ENCODE assay signal across 13 mouse cellular contexts in genomic region chr8:70703287-70703686, GRCm38 (mm10). TPM values are rescaled to one million over a fixed set of nuclear protein-coding genes. Genes with fewer than 3 reads are reported as not detected.
DNase-seq lines count a peak whose midpoint lies in the region; ATAC-seq and TF ChIP-seq lines count a peak whose summit lies in the region.
"Had no signal": no experiment of that assay in that cellular context is flagged by ENCODE, and none has a peak within 500 bp of the region (broad histone marks: within the 10 kb centered on the region; RNA-seq: fewer than 3 reads in every experiment).

Gene Iqcn (plus strand): TSS chr8:70703457.

- 80% methylated on average over 3 of the region's 3 CpGs for WGBS in heart, embryonic 11.5 days (ENCODE audit: insufficient replicate concordance)
- 95% methylated on average over 3 of the region's 3 CpGs for WGBS in intestine, embryonic 14.5 days
- WGBS in small intestine, adult 2 months: 92% methylated on average over 3 of the region's 3 CpGs

- H3K4me1 ChIP-seq in heart, embryonic 11.5 days (ENCODE audit: control insufficient read depth, insufficient read depth, low read length): peaks cover 10% of the 10 kb centered on the region
- peaks cover 42% of the 10 kb centered on the region for H3K4me1 ChIP-seq in megakaryocyte, embryonic 14.5 days
- H3K4me1 ChIP-seq in intestine, embryonic 14.5 days (replicated peaks; ENCODE audit: control insufficient read depth, insufficient read depth, low read length): peaks cover 9% of the 10 kb centered on the region
- peaks cover 9% of the 10 kb centered on the region for H3K4me1 ChIP-seq in small intestine, adult 2 months (ENCODE audit: control insufficient read depth, insufficient read depth, insufficient read length, low read length)

- peak within 1 kb of the TSS; percentile 6; the same call in 1 of the 2 replicates for H3K4me2 ChIP-seq in heart, embryonic 11.5 days
- H3K4me2 ChIP-seq in intestine, embryonic 14.5 days (ENCODE audit: low read length): peak within 1 kb of the TSS; percentile 63; the same call in 1 of the 2 replicates

- no peak for DNase-seq in heart, adult 18-20 months
- no peak for DNase-seq in intestine, embryonic 14.5 days (ENCODE audit: low spot score)
- no peak for DNase-seq in gastrocnemius, postnatal 25 days
- DNase-seq in retina, postnatal 1 day: no peak
- DNase-seq: right cerebral cortex, postnatal 4 days; thymus, postnatal 25 days had no signal

- TF ChIP-seq CTCF in small intestine, adult 2 months (IDR thresholded peaks at IDR 0.05; ENCODE audit: extremely low read depth, insufficient read length, insufficient replicate concordance, low read depth, low read length): no peak

- TF ChIP-seq POLR2A in small intestine, adult 2 months (IDR thresholded peaks at IDR 0.05; ENCODE audit: low read depth, low read length): no peak

- H3K27me3 ChIP-seq in heart, embryonic 11.5 days (ENCODE audit: control insufficient read depth, insufficient read depth, low read length): no peaks in the 10 kb centered on the region; the same call in 1 of the 2 replicates
- peaks cover 14% of the 10 kb centered on the region for H3K27me3 ChIP-seq in megakaryocyte, embryonic 14.5 days (replicated peaks)
- H3K27me3 ChIP-seq in intestine, embryonic 14.5 days (replicated peaks; ENCODE audit: control insufficient read depth, insufficient read depth, low read length): no peaks in the 10 kb centered on the region
- no peaks in the 10 kb centered on the region for H3K27me3 ChIP-seq in small intestine, adult 2 months (ENCODE audit: control insufficient read depth, insufficient read depth, low read length)

- no peak within 1 kb of the TSS for H3K27ac ChIP-seq in heart, embryonic 11.5 days (ENCODE audit: low read depth, low read length)
- H3K27ac ChIP-seq in intestine, embryonic 14.5 days (ENCODE audit: low read depth): peak within 1 kb of the TSS; percentile 16; the same call in 1 of the 2 replicates
- H3K27ac ChIP-seq in small intestine, adult 2 months (ENCODE audit: insufficient read depth, low read depth, low read length): 0 out of 2 replicates have a peak within 1 kb of the TSS, but pooled peaks have one; percentile 1
- H3K27ac ChIP-seq: liver, embryonic 14.5 days had no signal

- ATAC-seq in heart, embryonic 11.5 days (replicated peaks; ENCODE audit: insufficient number of reproducible peaks, low FRiP score, low TSS enrichment): no peak
- no peak for ATAC-seq in megakaryocyte, adult 5-6 weeks (ENCODE audit: poor library complexity, severe bottlenecking)
- no peak for ATAC-seq in intestine, embryonic 14.5 days (replicated peaks; ENCODE audit: low FRiP score, low TSS enrichment, low read depth)

- H3K36me3 ChIP-seq in heart, embryonic 11.5 days (ENCODE audit: control insufficient read depth, insufficient read depth, low read length): no peaks in the 10 kb centered on the region; the same call in 1 of the 2 replicates
- H3K36me3 ChIP-seq in megakaryocyte, embryonic 14.5 days (replicated peaks; ENCODE audit: low read length): peaks cover 11% of the 10 kb centered on the region
- H3K36me3 ChIP-seq in intestine, embryonic 14.5 days (ENCODE audit: control insufficient read depth, insufficient read depth, low read length): peaks cover 13% of the 10 kb centered on the region; the same call in 1 of the 2 replicates
- peaks cover 9% of the 10 kb centered on the region for H3K36me3 ChIP-seq in small intestine, adult 2 months (ENCODE audit: control insufficient read depth, insufficient read depth, low read length)

- no peak within 1 kb of the TSS for H3K9ac ChIP-seq in heart, embryonic 11.5 days (ENCODE audit: low read depth, low read length)
- no peak within 1 kb of the TSS for H3K9ac ChIP-seq in intestine, embryonic 14.5 days (ENCODE audit: low read length)
- H3K9ac ChIP-seq: liver, embryonic 14.5 days had no signal

- H3K4me3 ChIP-seq in heart, embryonic 11.5 days (ENCODE audit: low read depth, low read length): no peak within 1 kb of the TSS
- H3K4me3 ChIP-seq in megakaryocyte, embryonic 14.5 days (replicated peaks): peak within 1 kb of the TSS; percentile 62
- H3K4me3 ChIP-seq in intestine, embryonic 14.5 days (ENCODE audit: low read depth, low read length): no peak within 1 kb of the TSS
- no peak within 1 kb of the TSS for H3K4me3 ChIP-seq in small intestine, adult 2 months (ENCODE audit: low read depth, low read length)

- no peaks in the 10 kb centered on the region for H3K9me3 ChIP-seq in heart, embryonic 11.5 days (replicated peaks; ENCODE audit: control insufficient read depth, low read length)
- peaks cover 4% of the 10 kb centered on the region; the same call in 1 of the 2 replicates for H3K9me3 ChIP-seq in megakaryocyte, embryonic 14.5 days
- no peaks in the 10 kb centered on the region for H3K9me3 ChIP-seq in intestine, embryonic 14.5 days (ENCODE audit: control insufficient read depth, low read length)

RNA-seq across cellular contexts. Expression of gene Iqcn, which starts in this region (rescaled TPM):
- polyA plus RNA-seq in heart, embryonic 11.5 days (2014; fragmentation: Nextera tagmentation; extraction: Ambion mirVana): not detected in 2 replicates
- under 1 TPM in 1 of 2 experiments, not detected in 1; 0.05 TPM for total RNA-seq in heart, adult 18-20 months (2021)
- not detected in 2 replicates for polyA plus RNA-seq in megakaryocyte, embryonic 14.5 days (2012; ENCODE audit: insufficient read depth, low replicate concordance)
- total RNA-seq in megakaryocyte, adult 5-6 weeks (2015): 0.11 and 0.27 TPM in 2 replicates
- total RNA-seq in megakaryocyte, adult 5-6 weeks (2017): 0.04 TPM in 1 of 2 replicates, not detected in the other
- polyA plus RNA-seq in intestine, embryonic 14.5 days (2014; fragmentation: Nextera tagmentation; extraction: Ambion mirVana): 0.05 TPM in 2 replicates
- polyA plus RNA-seq in small intestine, adult 2 months (2012; rRNA removed): 0.03 and 0.05 TPM in 2 replicates
- total RNA-seq in gastrocnemius, postnatal 25 days (2021): not detected
- polyA plus RNA-seq: embryonic facial prominence, embryonic 11.5 days; heart, embryonic 14.5 days; liver, embryonic 14.5 days had no signal
